Mouse (Mus musculus) hindbrain, embryonic 10.5 days (tissue): ENCODE results near the gene Klc4. TPM values are rescaled to one million over a fixed set of nuclear protein-coding genes. Genes with fewer than 3 reads are reported as not detected.

Source experiments
- DNase-seq: peaks from one replicate; pipeline ENCODE4 v3.0.0-alpha.2; 2017; ENCODE audit warnings: low spot score
- H3K27ac ChIP-seq: fragments of 300-500 bp; sonication (generic); 2 replicates; pipeline ENCODE4 v1.5.1; 2016; ENCODE audit warnings: mild to moderate bottlenecking, moderate library complexity
- H3K27me3 ChIP-seq: fragments of 300-500 bp; sonication (generic); 2 replicates; pipeline ENCODE4 v1.6.1; 2016; ENCODE audit warnings: mild to moderate bottlenecking; ENCODE audit not compliant: poor library complexity, insufficient read depth, severe bottlenecking
- H3K36me3 ChIP-seq: fragments of 300-500 bp; sonication (generic); 2 replicates; pipeline ENCODE4 v1.6.1; 2016; ENCODE audit warnings: mild to moderate bottlenecking, moderate library complexity
- H3K4me1 ChIP-seq: fragments of 300-500 bp; sonication (generic); replicated peaks from 2 replicates; pipeline ENCODE4 v1.6.1; 2016; ENCODE audit warnings: mild to moderate bottlenecking
- H3K4me3 ChIP-seq: fragments of 300-500 bp; sonication (generic); 2 replicates; pipeline ENCODE4 v1.5.1; 2016; ENCODE audit warnings: mild to moderate bottlenecking, moderate library complexity
- H3K9me3 ChIP-seq: fragments of 300-500 bp; sonication (generic); 2 replicates; pipeline ENCODE4 v1.6.1; 2016; ENCODE audit warnings: mild to moderate bottlenecking, moderate library complexity
- WGBS: fragments of 180-500 bp; shearing (Covaris S2); methylation state at CpG from one replicate; pipeline ENCODE4 v1.1.7; 2016; 5-methylcytosine and 5-hydroxymethylcytosine counted together
- polyA plus RNA-seq: library from polyadenylated mRNA; unstranded; fragments of >200 nt; fragmentation: Nextera tagmentation; extraction: Ambion mirVana; gene quantifications from 2 replicates; pipeline ENCODE4 v1.2.1, GENCODE M21; 2016

Klc4 gene
- polyA plus RNA-seq, 1 experiment from 2014 or later, result 38.1 TPM

DNA sequence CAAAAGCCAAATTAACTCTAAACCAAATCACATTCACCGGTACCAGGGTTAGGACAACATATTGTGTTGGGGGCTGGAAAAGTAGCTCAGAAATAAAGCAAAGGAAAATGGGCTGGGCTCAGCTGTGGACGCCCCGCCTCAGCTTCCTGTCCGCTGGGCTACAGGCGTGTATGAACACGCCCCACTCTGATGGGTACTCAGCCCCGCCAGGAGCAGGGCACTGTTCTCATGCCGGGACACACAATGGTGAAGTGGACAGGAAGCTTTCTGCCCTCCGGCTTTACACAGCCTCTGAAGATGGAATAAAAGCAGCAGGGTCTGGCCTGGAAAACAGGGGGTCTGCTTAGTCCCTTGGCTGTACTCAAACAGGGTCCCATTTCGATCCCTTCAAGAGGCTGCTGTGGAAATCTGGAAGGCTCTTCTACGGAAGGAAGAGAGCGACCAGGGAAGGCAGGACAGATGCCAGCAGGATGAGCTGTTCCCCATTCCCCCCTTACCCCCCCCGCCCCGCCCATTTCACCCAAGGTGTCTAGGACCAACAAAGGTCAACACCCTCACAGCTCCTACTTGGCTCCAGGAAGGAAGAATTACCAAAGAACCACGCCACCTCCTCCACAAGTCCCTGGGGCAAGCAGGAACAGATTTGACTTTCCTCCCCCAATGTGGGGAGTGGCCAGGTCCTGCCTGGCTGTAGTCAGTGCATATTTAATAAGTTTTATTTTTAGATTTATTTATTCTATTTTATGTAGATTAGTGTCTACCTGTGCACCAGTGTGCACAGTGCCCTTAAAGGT, 35.9 kb downstream of the Klc4 start:
- Histone ChIP-seq H3K27ac (peak overlapping the region; percentile 73), H3K27me3 (no peaks in the 10 kb centered on the region), H3K4me1 (peaks cover 56% of the 10 kb centered on the region), H3K4me3 (no peak overlapping the region), H3K9me3 (no peaks in the 10 kb centered on the region), H3K36me3 (peaks cover 14% of the 10 kb centered on the region)
- 67% methylated on average over 15 of the region's 15 CpGs for WGBS
- no peak for DNase-seq

DNA sequence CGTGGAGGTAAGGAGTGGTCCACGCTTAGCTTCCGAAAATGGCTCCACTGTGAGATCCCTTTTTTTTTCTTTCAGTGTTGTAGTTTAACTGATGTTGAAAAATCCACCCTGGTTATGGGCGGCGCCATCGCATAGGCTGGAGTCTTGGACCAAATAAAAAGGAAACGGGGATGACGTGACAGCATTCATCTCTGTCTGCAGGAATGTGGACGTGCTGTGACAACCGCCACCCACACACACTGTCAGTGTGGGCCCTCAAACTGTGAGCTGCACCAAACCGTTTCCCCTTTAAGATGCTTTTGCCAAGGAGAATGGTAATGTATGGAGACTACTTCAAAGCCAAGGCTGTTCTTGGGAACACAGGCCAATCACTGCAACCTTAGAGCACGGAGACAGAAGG, 39.8 kb downstream of the Klc4 start:
- H3K9me3 ChIP-seq, result no peaks in the 10 kb centered on the region
- no peak for DNase-seq
- H3K4me1 ChIP-seq, result peaks cover 45% of the 10 kb centered on the region
- no peak overlapping the region for H3K27ac ChIP-seq
- no peak overlapping the region for H3K4me3 ChIP-seq
- peaks cover 13% of the 10 kb centered on the region for H3K36me3 ChIP-seq
- no peaks in the 10 kb centered on the region for H3K27me3 ChIP-seq
- WGBS, result 80% methylated on average over 12 of the region's 12 CpGs

DNA sequence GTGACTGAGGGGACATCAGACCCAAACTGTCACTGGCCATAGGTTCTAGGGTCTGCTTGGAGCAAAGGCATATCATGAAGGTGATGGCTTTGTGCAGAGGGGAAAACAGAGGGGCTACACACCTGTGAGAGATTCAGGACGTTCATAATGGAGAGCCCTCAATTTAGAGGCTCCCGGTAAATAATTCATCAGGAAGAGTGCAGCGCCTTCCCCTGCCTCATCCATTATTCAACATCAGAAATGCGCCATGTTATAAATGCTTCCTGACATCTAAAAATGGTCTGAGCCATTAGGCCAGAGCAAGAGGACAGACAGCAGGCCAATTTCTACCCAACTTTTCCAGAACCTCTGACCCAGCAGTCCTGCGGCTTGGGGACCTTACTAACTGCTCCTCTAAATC, 40.7 kb downstream of the Klc4 start:
- Histone ChIP-seq H3K4me3 (no peak overlapping the region), H3K9me3 (no peaks in the 10 kb centered on the region), H3K27me3 (no peaks in the 10 kb centered on the region), H3K4me1 (peaks cover 36% of the 10 kb centered on the region), H3K36me3 (peaks cover 9% of the 10 kb centered on the region), H3K27ac (peak overlapping the region; percentile 67)
- WGBS, result 61% methylated on average over 5 of the region's 5 CpGs
- DNase-seq, result no peak

DNA sequence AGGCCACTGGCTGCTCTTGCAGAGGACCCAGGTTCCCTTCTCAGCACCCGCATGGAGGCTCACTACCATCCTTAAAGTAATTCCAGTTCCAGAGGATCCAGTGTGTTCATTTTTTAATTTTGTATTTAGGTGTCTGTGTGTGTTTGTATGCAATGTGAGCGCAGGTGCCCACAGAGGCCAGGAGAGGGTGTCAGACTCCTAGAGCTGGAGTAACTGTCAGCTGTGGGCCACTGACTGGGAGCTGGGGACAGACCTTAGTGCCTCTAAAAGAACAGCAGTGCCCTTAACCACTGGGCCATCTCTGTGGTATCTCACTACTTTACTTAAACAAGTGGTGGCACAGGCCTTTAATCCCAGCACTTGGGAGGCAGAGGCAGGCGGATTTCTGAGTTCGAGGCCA, 42.6 kb downstream of the Klc4 start:
- no peaks in the 10 kb centered on the region for H3K27me3 ChIP-seq
- WGBS, result 95% methylated on average over 4 of the region's 4 CpGs
- no peaks in the 10 kb centered on the region for H3K9me3 ChIP-seq
- no peak for DNase-seq
- H3K4me1 ChIP-seq, result peaks cover 28% of the 10 kb centered on the region
- H3K4me3 ChIP-seq, result no peak overlapping the region
- peaks cover 13% of the 10 kb centered on the region for H3K36me3 ChIP-seq
- H3K27ac ChIP-seq, result no peak overlapping the region; the same call in 1 of the 2 replicates

DNA sequence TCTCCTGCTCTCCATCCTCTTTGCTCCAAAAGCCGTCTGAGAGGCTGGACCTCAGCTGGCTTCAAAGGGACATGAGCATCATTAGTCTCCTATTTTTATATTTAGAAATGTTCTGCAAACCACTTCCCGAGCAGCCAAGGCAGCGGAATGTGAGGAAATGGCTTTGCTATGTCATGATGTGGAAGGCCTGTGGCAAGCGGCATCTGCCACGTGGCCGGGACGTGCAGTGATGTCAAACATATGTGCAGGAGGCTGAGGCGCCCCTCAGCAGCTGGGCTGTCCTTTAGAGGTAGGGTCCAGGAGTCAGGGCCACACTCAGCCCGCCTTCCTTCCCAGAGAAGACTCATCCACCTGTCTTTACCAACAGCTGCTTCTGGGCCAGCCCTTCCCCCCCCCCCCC, 43.6 kb downstream of the Klc4 start:
- H3K4me3 ChIP-seq, result no peak overlapping the region
- 84% methylated on average over 9 of the region's 9 CpGs for WGBS
- H3K9me3 ChIP-seq, result no peaks in the 10 kb centered on the region
- H3K27me3 ChIP-seq, result no peaks in the 10 kb centered on the region
- peaks cover 28% of the 10 kb centered on the region for H3K4me1 ChIP-seq
- H3K27ac ChIP-seq, result peak overlapping the region; percentile 56
- H3K36me3 ChIP-seq, result peaks cover 23% of the 10 kb centered on the region
- DNase-seq, result no peak

DNA sequence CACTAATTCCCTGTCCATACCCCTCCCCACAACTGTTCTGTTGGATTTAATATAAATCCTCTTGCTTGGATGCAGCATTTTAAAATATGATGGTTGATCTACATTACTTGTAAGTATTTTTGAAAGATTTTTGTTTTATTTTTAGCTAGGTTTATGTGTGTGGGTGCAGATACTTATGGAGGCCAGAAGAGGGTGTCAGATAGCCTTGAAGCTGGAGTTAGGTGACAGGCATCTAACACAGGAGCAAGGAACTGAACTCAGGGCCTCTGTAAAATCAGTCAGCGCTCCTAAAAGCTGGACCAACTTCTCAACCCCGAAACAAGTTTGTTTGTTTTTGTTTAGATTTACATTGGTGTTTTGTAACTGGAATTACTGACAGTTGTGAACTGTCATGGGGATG, 45.3 kb downstream of the Klc4 start:
- Histone ChIP-seq H3K27ac (no peak overlapping the region), H3K36me3 (peaks cover 28% of the 10 kb centered on the region), H3K9me3 (no peaks in the 10 kb centered on the region), H3K4me3 (no peak overlapping the region), H3K4me1 (peaks cover 22% of the 10 kb centered on the region), H3K27me3 (no peaks in the 10 kb centered on the region)
- no peak for DNase-seq
- WGBS, result 90% methylated on average over 2 of the region's 2 CpGs

DNA sequence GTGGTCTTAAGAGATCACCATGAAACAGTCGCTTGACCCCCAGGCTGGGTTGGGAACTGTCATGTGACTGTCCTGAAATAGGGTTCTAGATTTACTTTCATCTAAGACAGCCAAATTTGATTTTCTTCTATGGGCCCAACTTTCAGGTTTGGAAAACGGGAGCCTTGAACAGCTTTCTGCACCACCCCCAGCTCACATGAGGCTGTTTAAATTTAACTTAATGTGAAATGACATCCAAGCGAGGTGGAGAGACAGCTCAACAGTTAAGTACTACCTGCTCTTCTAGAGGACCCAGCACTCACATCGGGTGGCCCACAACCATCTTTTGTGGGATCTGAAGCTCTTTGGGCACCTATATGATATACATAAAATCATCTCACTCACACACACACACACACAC, 46.9 kb downstream of the Klc4 start:
- H3K4me3 ChIP-seq, result no peak overlapping the region
- peaks cover 28% of the 10 kb centered on the region for H3K36me3 ChIP-seq
- H3K27ac ChIP-seq, result no peak overlapping the region
- H3K9me3 ChIP-seq, result no peaks in the 10 kb centered on the region
- H3K4me1 ChIP-seq, result peaks cover 21% of the 10 kb centered on the region
- no peak for DNase-seq
- 91% methylated on average over 4 of the region's 4 CpGs for WGBS
- no peaks in the 10 kb centered on the region for H3K27me3 ChIP-seq

DNA sequence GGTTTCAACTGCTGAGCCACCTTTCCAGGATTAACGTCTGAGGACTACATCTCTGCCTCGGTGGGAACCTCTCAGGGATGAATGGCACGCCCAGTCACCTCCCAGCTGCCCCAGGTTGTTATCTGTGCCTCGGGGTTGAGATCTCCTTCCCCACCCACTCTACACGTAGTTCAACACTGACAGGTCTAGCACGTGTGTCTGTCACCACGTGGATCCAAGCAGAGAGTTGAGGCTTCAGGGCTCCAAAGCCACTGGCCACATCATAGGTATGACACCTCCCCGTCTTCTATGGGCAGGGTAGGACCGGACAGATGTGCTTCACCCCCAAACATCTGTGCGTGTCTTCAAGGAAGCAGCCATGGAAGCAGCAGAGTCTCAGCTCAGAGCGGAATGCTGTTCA, 47.9 kb downstream of the Klc4 start:
- no peaks in the 10 kb centered on the region for H3K9me3 ChIP-seq
- no peak overlapping the region for H3K27ac ChIP-seq
- H3K36me3 ChIP-seq, result peaks cover 28% of the 10 kb centered on the region
- WGBS, result 94% methylated on average over 11 of the region's 11 CpGs
- peaks cover 23% of the 10 kb centered on the region for H3K4me1 ChIP-seq
- DNase-seq, result no peak
- no peaks in the 10 kb centered on the region for H3K27me3 ChIP-seq
- H3K4me3 ChIP-seq, result no peak overlapping the region

DNA sequence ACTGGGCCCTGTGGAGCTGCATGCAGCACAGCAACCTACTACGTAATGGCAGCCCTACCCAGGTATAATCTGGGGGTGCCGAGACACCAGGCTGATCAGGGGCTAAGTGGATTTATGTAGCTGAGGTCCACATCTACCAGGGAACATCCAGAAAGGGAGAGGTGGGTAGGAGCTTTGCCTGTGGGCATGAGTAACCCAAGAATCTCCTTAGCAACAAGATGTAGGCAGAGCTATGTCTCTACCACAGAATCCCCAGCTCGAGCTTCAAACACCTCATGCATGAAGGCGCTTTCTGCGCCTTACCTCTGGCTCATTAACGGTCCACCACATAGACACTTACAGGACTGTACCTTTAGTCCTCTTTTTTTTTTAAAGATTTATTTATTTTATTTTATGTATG, 50.5 kb downstream of the Klc4 start:
- no peak for DNase-seq
- Histone ChIP-seq H3K27me3 (no peaks in the 10 kb centered on the region), H3K36me3 (peaks cover 34% of the 10 kb centered on the region), H3K27ac (peak overlapping the region; percentile 69), H3K4me1 (peaks cover 19% of the 10 kb centered on the region), H3K4me3 (no peak overlapping the region), H3K9me3 (no peaks in the 10 kb centered on the region)
- 86% methylated on average over 6 of the region's 6 CpGs for WGBS

DNA sequence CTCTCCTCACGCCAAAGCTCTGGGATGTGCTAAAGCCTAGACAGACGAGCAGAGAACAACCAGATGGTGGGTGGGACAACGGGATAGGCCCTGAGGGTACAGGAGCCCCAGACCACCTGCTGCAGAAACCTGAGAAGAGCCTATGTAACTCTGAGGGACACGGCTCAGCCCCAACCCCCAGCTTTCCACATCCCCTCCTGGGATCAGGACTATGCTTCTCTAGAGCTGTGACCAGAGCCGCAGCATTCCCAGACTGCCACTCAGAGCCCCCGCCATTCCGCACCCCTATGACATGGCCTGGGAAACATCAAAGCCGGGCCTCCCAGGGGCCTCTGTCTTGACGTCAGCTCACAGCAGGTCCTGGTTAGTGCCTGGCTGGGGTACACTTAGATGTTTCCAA, 51.2 kb downstream of the Klc4 start:
- Histone ChIP-seq H3K36me3 (peaks cover 41% of the 10 kb centered on the region), H3K4me3 (no peak overlapping the region)

DNA sequence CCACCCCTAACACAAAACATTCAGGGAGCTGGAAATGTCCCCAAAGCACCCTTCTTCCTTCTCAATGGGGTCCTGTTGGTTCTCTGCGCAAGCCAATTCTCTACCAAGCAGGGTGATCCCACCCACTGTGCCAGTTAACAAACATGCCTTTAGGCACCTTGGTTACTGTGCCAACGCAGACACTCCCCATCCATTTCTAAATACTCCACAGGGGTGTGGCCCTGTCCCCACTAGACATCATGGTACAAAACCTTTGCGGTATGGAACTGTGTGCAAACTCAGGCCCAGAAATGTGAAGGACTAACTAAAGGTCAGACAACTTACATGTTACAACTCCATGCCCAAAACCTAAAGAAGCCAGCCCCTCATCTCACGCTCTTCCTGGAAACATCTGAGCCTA, 52.7 kb downstream of the Klc4 start:
- no peak for DNase-seq
- Histone ChIP-seq H3K4me1 (peaks cover 19% of the 10 kb centered on the region), H3K27me3 (no peaks in the 10 kb centered on the region), H3K27ac (peak overlapping the region; percentile 5; the same call in 1 of the 2 replicates), H3K4me3 (no peak overlapping the region), H3K9me3 (no peaks in the 10 kb centered on the region), H3K36me3 (peaks cover 51% of the 10 kb centered on the region)
- WGBS, result 92% methylated on average over 4 of the region's 4 CpGs

More for the DNA sequence above, 51.2 kb downstream of the Klc4 start:
- DNase-seq, result peak; percentile 36
- 44% methylated on average over 9 of the region's 9 CpGs for WGBS
- Histone ChIP-seq H3K9me3 (no peaks in the 10 kb centered on the region), H3K27me3 (no peaks in the 10 kb centered on the region), H3K27ac (peak overlapping the region; percentile 69), H3K4me1 (peaks cover 19% of the 10 kb centered on the region)

DNA sequence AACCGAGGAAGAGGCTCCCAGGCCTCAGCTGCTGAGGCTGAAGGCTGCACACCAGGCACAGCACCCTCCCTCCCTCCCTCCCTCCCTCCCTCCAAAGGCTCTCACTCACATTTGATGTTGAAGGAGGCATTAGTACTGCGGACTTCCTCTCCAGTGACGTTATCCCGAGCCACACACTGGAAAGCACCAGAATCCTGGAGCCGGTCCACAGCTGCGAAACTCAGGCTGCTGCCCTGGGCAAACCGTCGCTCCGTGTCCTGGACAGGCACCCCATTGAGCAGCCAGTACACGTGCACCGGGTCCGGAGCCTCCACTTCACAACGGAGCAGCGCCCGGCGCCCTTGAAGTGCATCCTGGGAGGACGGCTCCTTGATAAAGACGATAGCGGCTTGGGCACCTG, 54.4 kb downstream of the Klc4 start:
- Histone ChIP-seq H3K27ac (no peak overlapping the region), H3K36me3 (peaks cover 53% of the 10 kb centered on the region), H3K4me3 (no peak overlapping the region), H3K9me3 (no peaks in the 10 kb centered on the region), H3K4me1 (peaks cover 19% of the 10 kb centered on the region), H3K27me3 (no peaks in the 10 kb centered on the region)
- no peak for DNase-seq
- 92% methylated on average over 19 of the region's 19 CpGs for WGBS

DNA sequence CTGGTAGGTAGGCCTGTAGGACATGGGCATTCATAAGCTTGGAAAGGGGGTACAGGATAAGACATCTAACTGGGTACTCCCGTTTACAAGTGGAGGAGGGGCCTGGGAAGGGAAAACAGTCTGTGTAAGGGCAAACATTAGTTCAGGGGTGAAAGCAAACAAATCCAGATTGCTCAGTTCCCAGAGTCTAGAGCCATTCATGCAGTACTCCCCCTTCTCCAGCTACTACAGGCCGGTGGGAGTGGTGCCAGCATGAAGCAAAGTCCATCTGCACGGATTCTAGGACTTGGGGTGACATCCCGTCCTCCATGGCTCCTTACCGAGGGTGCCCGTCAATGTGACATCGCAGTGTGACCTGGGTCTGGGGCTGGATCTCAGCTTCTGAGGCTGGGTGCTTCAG, 55.4 kb downstream of the Klc4 start:
- no peak overlapping the region for H3K27ac ChIP-seq
- peaks cover 17% of the 10 kb centered on the region for H3K4me1 ChIP-seq
- H3K4me3 ChIP-seq, result no peak overlapping the region
- no peak for DNase-seq
- WGBS, result 92% methylated on average over 7 of the region's 7 CpGs
- H3K9me3 ChIP-seq, result no peaks in the 10 kb centered on the region
- no peaks in the 10 kb centered on the region for H3K27me3 ChIP-seq
- peaks cover 63% of the 10 kb centered on the region for H3K36me3 ChIP-seq
